Mouse (Mus musculus): ENCODE data around the gene Oaz1.

The Oaz1 gene

DNA sequence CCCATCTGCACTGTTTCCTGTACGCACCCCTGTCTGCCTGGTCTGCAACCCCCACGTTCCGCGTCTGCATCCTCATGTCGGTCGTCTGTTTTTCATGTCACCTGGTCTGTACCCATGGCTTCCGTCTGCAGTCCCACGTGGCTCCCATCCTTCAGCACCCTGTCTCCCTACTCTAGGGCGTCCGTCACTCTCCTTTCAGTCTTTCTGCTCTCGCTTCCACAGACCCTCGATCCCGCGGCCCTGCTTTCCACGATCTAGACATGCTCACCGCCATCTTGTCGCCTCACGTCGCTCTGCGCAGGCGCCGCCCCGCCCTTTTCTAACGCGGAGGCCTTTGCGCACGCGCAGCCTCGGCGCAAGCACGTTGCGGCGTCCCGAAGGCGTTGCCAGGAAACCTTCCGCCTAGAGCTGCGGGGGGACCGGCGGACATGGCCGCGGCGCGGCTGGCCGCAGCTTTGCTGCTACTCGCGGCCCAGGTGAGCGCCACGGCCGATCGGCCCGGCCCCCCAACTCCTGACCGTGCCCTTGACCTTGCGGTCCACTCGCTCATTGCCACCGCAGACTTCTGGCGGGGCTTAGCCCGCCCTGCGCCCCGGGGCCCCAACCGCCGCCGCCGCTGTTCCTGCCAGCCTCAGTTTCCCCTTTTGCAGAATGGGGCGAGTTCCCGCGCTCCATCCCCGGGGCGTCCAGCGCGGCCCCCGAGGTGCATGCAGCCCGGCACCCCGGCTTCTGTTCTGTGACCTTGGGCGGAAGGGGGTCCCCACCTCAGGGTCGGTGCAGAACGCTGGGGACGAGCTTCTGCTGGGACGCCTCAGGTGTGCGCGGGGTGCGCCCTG, 28.7 kb downstream of the Oaz1 start, which contains the start of the genes Lsm7 and Sppl2b:
Gene Lsm7 (minus strand): TSS at position 297 of the 836 bp plus-strand sequence.
Gene Sppl2b (plus strand): TSS at position 363 of the 836 bp plus-strand sequence.
- peak; percentile 98 for DNase-seq

DNA sequence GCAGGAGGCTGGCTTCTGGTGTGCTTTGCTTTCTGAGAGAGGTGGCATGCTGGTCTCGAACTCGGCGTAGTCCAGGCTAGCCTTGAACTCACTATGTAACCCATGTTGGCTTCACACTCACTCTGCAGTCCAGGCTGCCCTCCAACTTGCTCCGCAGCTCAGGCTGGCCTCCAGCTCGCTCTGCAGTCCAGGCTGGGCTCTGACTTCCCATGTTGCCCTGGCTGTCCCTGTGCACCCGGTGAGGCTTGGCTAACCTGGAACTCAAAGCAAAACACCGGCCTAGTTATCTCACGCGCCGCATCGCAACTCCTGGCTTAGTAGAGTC, 29.3 kb downstream of the Oaz1 start:
- no peak for DNase-seq

DNA sequence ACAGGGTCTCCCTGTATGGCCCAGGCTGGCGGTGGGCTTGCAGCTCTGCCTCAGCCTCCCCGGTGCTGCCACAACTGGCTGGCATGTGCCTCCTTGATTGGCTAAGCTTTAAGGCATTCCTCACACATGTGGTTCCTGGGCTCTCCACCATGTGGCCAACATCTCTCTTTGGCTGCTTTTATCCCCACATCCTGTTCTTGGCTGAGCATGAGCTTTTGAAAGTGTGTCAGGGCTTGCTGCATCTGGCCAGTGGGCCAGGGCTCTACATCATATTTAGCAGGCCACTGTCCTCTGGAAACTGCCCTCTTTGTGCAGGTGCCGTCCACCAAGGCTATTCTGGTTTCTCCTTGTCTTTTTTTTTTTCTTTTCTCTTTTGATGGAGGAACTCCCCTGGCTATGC, 29.8 kb downstream of the Oaz1 start:
- DNase-seq = no peak

DNA sequence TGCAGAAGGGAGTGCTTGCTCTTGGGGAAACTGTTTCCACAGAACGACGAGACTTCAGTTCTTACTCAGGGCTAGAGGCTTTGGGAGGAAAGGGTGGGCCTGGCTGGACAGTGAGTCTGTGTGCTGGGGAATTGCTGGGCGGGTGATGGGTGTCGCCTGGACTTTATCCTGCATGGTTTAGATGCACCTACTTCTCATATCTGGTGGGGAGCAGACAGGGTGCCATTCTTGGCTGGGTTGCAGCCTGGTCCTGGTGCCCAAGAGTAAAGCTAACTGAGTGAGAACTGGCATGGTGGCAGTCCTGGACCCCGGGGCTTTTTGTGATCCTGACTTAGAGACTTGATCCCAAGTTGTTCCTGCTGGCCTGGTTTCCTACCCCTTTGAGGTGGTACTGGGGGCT, 30.5 kb downstream of the Oaz1 start:
- DNase-seq = no peak

DNA sequence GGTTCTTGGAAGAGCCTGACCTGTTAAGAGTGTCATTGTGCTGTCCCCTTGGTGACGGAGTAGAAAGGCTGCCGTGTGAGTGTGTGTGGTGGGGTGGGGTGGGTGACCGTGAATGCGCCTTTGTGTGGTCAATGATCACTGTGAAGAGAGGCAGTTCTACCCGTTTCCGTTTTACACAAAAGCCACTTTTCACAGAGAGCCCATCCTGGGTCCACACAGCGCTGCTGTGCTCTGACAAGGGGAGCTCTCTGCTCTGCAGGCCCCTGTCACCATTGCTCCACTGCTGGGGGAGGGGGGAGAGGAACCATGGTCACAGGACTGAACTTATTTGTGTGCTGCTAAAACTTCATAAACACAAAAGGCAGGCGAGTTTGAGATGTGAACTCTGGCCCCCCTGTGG, 30.9 kb downstream of the Oaz1 start:
- no peak for DNase-seq

DNA sequence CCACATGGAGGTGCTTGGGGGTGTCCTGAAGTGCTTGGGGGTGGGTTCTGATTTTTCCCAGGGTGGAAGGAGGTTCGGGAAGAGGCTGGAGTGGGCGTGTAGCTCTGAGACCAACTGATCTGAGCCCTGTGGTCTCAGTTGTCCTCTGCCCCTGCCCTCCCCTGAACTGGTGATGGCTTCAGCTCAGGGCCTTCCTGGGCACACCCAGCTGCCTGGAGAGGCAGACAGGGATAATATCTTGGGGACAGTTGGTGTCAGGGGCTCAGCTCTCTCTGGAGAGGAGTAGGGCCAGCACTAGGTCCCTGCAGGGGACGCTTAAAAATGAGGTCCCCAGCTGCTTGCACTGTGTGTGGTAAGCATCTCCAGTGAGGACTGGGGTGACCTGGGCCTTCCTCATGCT, 31.4 kb downstream of the Oaz1 start:
- no peak for DNase-seq

DNA sequence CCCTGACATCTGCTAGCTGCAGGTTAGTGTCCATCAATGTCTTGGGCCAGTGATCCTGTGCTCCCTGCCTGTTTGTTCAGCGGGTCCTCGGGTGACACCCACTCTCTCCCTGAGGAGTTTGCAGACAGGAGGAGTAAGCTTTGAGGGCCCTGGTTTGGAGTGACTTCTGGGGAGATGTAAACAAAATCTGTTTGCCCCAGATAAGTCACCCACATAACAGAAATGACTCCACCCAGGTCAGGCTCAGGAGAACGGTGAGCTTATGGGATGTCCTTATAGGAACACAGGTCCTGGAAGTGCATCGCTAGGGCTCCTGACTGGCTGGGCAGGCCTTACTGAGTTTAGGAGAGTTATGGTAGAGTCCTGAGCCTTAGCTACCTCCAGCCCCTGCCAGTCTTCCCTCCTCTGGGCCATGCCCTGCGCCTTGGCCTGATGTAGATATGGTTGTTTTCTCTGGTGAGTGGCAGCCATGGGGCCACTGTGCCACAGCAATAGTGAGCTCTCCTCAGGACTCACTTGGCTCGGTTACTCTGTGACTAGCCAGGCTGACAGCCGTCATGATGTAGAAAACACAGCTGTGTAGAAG, 32.0 kb downstream of the Oaz1 start:
- DNase-seq = no peak

DNA sequence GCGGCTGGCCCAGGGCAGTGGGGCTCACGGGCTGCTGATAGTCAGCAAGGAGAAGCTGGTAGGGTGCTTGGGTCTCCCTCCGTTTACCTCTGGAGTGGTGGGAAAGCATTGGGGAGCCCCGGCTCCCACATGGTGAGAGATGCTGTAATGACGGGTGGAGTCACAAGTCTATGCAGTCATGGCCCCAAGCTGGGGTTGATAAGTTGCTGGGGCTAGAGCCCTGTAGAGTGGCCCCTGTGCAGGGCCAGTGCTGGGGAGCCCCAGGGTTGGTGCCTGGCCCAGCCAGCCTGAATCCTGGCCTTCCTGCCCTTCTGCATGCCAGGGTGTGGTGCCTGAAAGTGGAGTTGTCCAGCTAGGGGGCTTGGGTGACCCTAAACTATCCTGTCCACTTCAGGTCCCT, 35.8 kb downstream of the Oaz1 start:
- DNase-seq = no peak

DNA sequence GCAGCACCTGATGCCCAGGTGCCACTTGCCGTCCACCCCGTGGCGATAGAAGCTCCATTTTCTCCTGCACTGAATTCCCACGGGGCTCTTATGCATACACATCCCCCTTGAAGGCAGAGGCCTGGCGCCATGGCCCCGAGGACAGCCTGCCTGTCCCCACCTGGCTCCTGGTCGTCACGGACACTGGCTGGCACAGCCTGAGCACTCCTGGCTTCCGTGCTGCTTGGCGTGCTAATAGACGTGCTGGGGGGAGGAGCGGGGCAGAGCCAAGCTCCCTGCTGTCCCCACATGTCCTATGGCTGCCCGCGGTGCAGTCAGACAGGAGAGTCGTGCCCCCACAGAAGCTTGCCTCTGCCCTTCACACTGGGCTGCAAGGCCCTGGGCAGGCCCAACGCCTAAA, 38.0 kb downstream of the Oaz1 start:
- DNase-seq = no peak

DNA sequence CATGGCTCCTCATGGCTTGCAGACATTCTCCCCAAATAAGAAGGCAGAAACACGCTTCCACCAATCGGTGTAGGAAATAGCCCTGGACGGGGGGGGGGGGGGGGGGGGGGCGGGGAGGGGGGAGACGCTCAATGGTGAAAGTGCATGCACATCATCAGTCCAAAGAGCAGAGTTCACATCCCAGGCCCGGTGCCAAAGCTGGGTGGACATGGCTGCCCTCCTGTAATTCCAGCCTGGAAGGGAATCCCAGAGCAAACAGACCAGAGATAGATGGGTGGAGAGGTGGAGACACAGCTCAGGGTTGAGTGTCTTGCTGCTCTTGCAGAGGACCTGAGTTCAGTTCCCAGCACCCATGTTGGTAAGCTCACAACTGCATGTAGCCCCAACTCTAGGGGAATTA, 44.5 kb downstream of the Oaz1 start:
- no peak for DNase-seq

DNA sequence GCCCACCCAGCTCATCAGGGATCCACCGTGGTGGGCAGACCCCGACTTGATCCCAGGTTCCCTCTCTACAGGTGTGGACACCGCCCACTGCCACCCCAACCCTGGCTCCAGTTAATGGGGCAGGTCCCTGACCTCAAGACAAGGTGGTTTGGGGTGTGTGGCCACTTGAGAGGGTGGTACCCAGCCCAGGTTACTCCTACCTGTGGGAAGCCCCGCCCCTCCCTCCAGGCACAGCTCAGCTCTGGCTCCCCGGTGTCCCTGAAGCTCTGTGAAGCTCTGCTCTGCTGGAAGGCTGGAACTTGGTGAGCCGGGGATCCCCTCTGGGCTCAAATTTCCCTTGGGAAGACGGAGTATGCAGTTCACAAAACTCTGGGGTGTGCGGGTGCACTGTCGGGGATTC, 45.1 kb downstream of the Oaz1 start, which contains the start of gene Tmprss9:
Gene Tmprss9 (plus strand): TSS at position 268 of the 400 bp plus-strand sequence.
- DNase-seq = no peak

DNA sequence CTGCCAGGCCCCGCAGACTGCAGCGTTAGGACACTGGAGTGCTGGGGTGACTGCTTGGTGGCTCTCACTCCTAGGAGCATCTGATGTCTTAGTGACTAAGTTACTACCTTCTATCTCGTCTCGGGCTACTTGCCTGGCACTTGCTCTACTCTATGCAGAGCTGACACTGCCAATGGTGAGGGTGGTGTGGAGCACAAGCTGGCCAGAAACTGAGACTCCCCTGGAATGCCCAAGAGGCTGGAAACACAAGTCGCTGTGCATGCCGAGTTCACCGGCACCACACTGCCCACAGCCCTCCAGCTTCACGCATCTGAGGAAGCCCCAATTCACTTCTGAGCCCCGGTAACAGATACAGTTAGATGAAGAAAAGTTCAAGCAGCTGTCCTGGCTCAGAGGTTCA, 47.6 kb downstream of the Oaz1 start:
- no peak for DNase-seq

DNA sequence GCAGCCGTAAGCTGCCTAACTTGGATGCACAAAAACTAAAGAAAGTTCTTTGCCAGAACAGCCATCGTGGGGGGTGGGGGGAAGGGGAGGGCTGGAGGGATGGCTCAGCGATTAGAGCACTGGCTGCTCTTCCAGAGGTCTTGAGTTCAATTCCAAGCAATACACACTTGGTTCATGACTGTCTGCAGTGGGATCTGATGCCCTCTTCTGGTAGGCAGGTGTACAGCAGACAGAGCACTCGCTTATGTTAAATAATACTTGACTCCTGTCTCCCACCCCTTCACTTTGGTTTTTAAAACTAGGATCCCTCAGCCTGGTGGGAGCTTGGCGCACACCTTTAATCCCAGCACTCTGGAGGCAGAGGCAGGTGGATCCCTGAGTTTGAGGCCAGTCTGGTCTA, 49.6 kb downstream of the Oaz1 start:
- peak; percentile 45 for DNase-seq

DNA sequence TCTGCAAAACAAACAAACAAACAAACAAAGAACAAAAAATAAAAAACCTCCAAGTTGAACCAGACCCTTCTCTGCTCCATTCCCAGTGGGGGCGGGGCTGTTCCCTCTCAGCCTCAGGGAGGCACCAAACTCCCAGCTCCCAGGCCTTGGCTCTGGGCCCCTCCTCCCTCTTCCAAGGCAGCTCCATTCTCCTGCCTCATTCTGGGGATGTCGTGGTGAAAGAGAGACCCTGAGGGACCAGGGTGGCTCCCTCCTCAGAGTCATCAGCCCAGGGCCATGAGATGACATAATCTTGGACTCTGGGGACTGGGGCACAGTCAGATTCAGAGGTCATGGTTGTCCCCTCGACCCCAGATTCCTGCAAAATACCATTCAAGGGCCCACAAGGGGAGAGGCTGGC, 50.1 kb downstream of the Oaz1 start:
- DNase-seq = no peak
